Mouse (Mus musculus) spleen, adult 2 months (tissue): ENCODE results near the gene Pakap.

Experiments used
- CTCF ChIP-seq: fragments of 200-500 bp; IDR thresholded peaks from 2 replicates; pipeline ENCODE4 v1.5.1; 2011; ENCODE audit warnings: mild to moderate bottlenecking, inconsistent platforms; ENCODE audit not compliant: insufficient read depth, insufficient read length, insufficient replicate concordance; ENCODE audit errors: extremely low read depth
- POLR2A ChIP-seq: fragments of 200-500 bp; IDR thresholded peaks from 2 replicates; pipeline ENCODE4 v1.6.1; 2011; ENCODE audit warnings: low read depth, low read length, inconsistent platforms

GRCm38 (mm10) chr4:57895902-57896301 lies 327.9 kb downstream of the Pakap start:
- no peak for TF ChIP-seq CTCF
- TF ChIP-seq POLR2A: no peak
